In the genomic region with DNA sequence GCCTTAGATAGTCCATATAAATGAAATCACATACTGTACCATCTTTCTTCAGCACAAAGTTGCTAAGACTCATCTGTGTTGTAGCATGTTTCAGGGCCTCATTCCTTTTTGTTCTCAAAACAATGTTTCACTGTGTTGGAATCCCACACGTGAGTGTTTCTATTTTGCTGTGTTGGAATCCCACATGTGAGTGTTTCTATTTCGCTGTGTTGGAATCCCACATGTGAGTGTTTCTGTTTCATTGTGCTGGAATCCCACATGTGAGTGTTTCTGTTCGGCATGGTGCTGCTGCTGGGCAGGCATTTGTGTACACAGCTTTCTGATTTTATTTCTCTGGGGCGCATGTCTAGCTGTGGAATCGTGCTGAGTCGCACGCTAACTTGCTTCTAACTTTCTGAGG, we compare ENCODE assay signal across 10 mouse cellular contexts. TPM values are rescaled to one million over a fixed set of nuclear protein-coding genes. Genes with fewer than 3 reads are reported as not detected.
A peak's percentile ranks its signal among the peaks of the same experiment; 100 is the strongest.
DNase-seq lines count a peak whose midpoint lies in the region; ATAC-seq and TF ChIP-seq lines count a peak whose summit lies in the region.
"Had no signal": no experiment of that assay in that cellular context is flagged by ENCODE, and none has a peak within 500 bp of the region (broad histone marks: within the 10 kb centered on the region; RNA-seq: fewer than 3 reads in every experiment).

No protein-coding gene starts in this region.

- DNase-seq in heart, adult 9 months (ENCODE audit: low spot score in 2 of 2) = no peak
- DNase-seq in thymus, postnatal 0 days (ENCODE audit: low spot score) = peak; percentile 16
- no peak for DNase-seq in thymus, adult 2 months
- peak; percentile 58 for DNase-seq in limb, embryonic 14.5 days (ENCODE audit: low spot score)
- DNase-seq in ovary, postnatal 10 days (ENCODE audit: low spot score) = no peak
- DNase-seq in gastrocnemius, postnatal 10 days = no peak
- DNase-seq in testis, postnatal 10 days (ENCODE audit: low spot score) = no peak
- DNase-seq: gastrocnemius, postnatal 14 days had no signal

- no peaks in the 10 kb centered on the region for H3K36me3 ChIP-seq in heart, embryonic 12.5 days
- no peaks in the 10 kb centered on the region for H3K36me3 ChIP-seq in thymus, adult 2 months (ENCODE audit: control insufficient read depth, insufficient read depth, low read length)
- H3K36me3 ChIP-seq in limb, embryonic 14.5 days (ENCODE audit: control insufficient read depth, insufficient read depth, low read length) = no peaks in the 10 kb centered on the region

- H3K9me3 ChIP-seq in heart, embryonic 12.5 days (replicated peaks) = no peaks in the 10 kb centered on the region
- no peaks in the 10 kb centered on the region for H3K9me3 ChIP-seq in limb, embryonic 14.5 days (ENCODE audit: control insufficient read depth, low read length)

- H3K4me2 ChIP-seq in heart, embryonic 12.5 days = no peak overlapping the region
- no peak overlapping the region for H3K4me2 ChIP-seq in limb, embryonic 14.5 days (replicated peaks; ENCODE audit: low read depth, low read length, severe bottlenecking)

- H3K4me3 ChIP-seq in heart, embryonic 12.5 days = no peak overlapping the region
- H3K4me3 ChIP-seq in thymus, adult 2 months (ENCODE audit: control insufficient read depth, insufficient read depth, low read length) = no peak overlapping the region
- H3K4me3 ChIP-seq in limb, embryonic 14.5 days (replicated peaks; ENCODE audit: low read length) = no peak overlapping the region

- H3K9ac ChIP-seq in heart, embryonic 12.5 days = no peak overlapping the region
- no peak overlapping the region for H3K9ac ChIP-seq in limb, embryonic 14.5 days (ENCODE audit: low read depth, low read length, severe bottlenecking)

- H3K4me1 ChIP-seq in heart, embryonic 12.5 days (replicated peaks) = no peaks in the 10 kb centered on the region
- no peaks in the 10 kb centered on the region for H3K4me1 ChIP-seq in thymus, adult 2 months (replicated peaks; ENCODE audit: control insufficient read depth, insufficient read depth, low read length)
- H3K4me1 ChIP-seq in limb, embryonic 14.5 days (ENCODE audit: control insufficient read depth, insufficient read depth, low read length) = no peaks in the 10 kb centered on the region

- H3K27me3 ChIP-seq in heart, embryonic 12.5 days (replicated peaks) = peaks cover 4% of the 10 kb centered on the region; the same call in 1 of the 2 replicates
- H3K27me3 ChIP-seq in thymus, adult 2 months (ENCODE audit: control insufficient read depth, insufficient read depth, low read length) = no peaks in the 10 kb centered on the region
- H3K27me3 ChIP-seq in limb, embryonic 14.5 days (ENCODE audit: control insufficient read depth, insufficient read depth, low read length) = no peaks in the 10 kb centered on the region

- ATAC-seq in heart, embryonic 12.5 days (ENCODE audit: insufficient number of reproducible peaks, low FRiP score) = peak; percentile 87
- peak; percentile 90 for ATAC-seq in limb, embryonic 14.5 days (ENCODE audit: low FRiP score, low read depth)

- TF ChIP-seq CTCF in thymus, adult 2 months (IDR thresholded peaks at IDR 0.05; ENCODE audit: borderline replicate concordance, control insufficient read depth, extremely low read depth, insufficient read depth, low read length, poor library complexity) = no peak

- WGBS in heart, embryonic 12.5 days = 59% methylated on average over 7 of the region's 7 CpGs
- 75% methylated on average over 7 of the region's 7 CpGs for WGBS in thymus, adult 2 months
- WGBS in limb, embryonic 14.5 days = 51% methylated on average over 7 of the region's 7 CpGs

- no peak overlapping the region for H3K27ac ChIP-seq in heart, embryonic 12.5 days (ENCODE audit: poor library complexity, severe bottlenecking)
- no peak overlapping the region for H3K27ac ChIP-seq in thymus, adult 2 months (ENCODE audit: control insufficient read depth, insufficient read depth, low read length)
- H3K27ac ChIP-seq in limb, embryonic 14.5 days (replicated peaks; ENCODE audit: low read depth, low read length) = no peak overlapping the region

- TF ChIP-seq POLR2A in thymus, adult 2 months (IDR thresholded peaks at IDR 0.05; ENCODE audit: control insufficient read depth, extremely low read depth, insufficient read depth, low read length, poor library complexity) = no peak
- TF ChIP-seq POLR2A in limb, embryonic 14.5 days (IDR thresholded peaks at IDR 0.05; ENCODE audit: borderline replicate concordance, extremely low read depth, insufficient read depth, insufficient read length) = no peak

RNA-seq across cellular contexts. Expression of gene Them7, which starts 28.7 kb away (rescaled TPM):
- 0.99 and 1.1 TPM in 2 replicates for polyA plus RNA-seq in heart, embryonic 12.5 days (2016; fragmentation: Nextera tagmentation; extraction: Ambion mirVana)
- polyA plus RNA-seq in thymus, postnatal 0 days (2015; fragmentation: Nextera tagmentation; extraction: Ambion mirVana) = 0.40 and 0.48 TPM in 2 replicates
- polyA plus RNA-seq in thymus, adult 2 months (2012; rRNA removed) = 0.24 and 0.94 TPM in 2 replicates
- 0.51 and 0.63 TPM in 2 replicates for polyA plus RNA-seq in limb, embryonic 14.5 days (2012; rRNA removed)
- 0.94 and 1.1 TPM in 2 replicates for polyA plus RNA-seq in limb, embryonic 14.5 days (2014; fragmentation: Nextera tagmentation; extraction: Ambion mirVana)
- total RNA-seq in gastrocnemius, postnatal 10 days (2021) = not detected
- total RNA-seq: gastrocnemius, postnatal 14 days; left cerebral cortex, postnatal 36 days had no signal

Comparison
In these comparisons a context has a peak if more than half of its experiments do, and no peak if none do; other contexts are left out.
1. DNase-seq: peak in thymus, postnatal 0 days (single experiment) and limb, embryonic 14.5 days (single experiment); none in heart, adult 9 months (0 of 2), thymus, adult 2 months (single experiment), ovary, postnatal 10 days (single experiment), gastrocnemius, postnatal 10 days (single experiment) and testis, postnatal 10 days (single experiment).